Mouse (Mus musculus) forebrain, embryonic 14.5 days (tissue): ENCODE measurements around the gene Arhgef1. TPM values are rescaled to one million over a fixed set of nuclear protein-coding genes. Genes with fewer than 3 reads are reported as not detected.

Experiments
- ATAC-seq: fragments of 200-750 bp; cut with Nextera tagmentation; 2 replicates; pipeline ENCODE4 v1.8.0; 2017; ENCODE audit warnings: mild to moderate bottlenecking, moderate library complexity
- DNase-seq: peaks from one replicate; pipeline ENCODE4 v3.0.0-alpha.2; 2015; ENCODE audit warnings: low spot score
- H3K27ac ChIP-seq: fragments of 300-500 bp; sonication (generic); 2 replicates; pipeline ENCODE4 v1.5.1; 2014; ENCODE audit warnings: low read depth, mild to moderate bottlenecking, control low read depth, low read length, moderate library complexity
- H3K27me3 ChIP-seq: fragments of 300-500 bp; sonication (generic); replicated peaks from 2 replicates; pipeline ENCODE4 v1.6.1; 2014; ENCODE audit warnings: low read length, control low read depth, mixed read lengths; ENCODE audit not compliant: control insufficient read depth, insufficient read depth
- H3K36me3 ChIP-seq: fragments of 300-500 bp; sonication (generic); 2 replicates; pipeline ENCODE4 v1.6.1; 2014; ENCODE audit warnings: low read length, control low read depth; ENCODE audit not compliant: control insufficient read depth, insufficient read depth
- H3K4me1 ChIP-seq: fragments of 300-500 bp; sonication (generic); 2 replicates; pipeline ENCODE4 v1.6.1; 2014; ENCODE audit warnings: antibody characterized with exemption, low read length, control low read depth; ENCODE audit not compliant: control insufficient read depth, insufficient read depth
- H3K4me2 ChIP-seq: fragments of 300-500 bp; sonication (generic); 2 replicates; pipeline ENCODE4 v1.6.1; 2014; ENCODE audit warnings: mild to moderate bottlenecking, control low read depth, low read length
- H3K4me3 ChIP-seq: fragments of 300-500 bp; sonication (generic); 2 replicates; pipeline ENCODE4 v1.5.1; 2014; ENCODE audit warnings: low read depth, low read length, control low read depth
- H3K9ac ChIP-seq: fragments of 300-500 bp; sonication (generic); 2 replicates; pipeline ENCODE4 v1.6.1; 2014; ENCODE audit warnings: mild to moderate bottlenecking, low read length, control low read depth, moderate library complexity
- H3K9me3 ChIP-seq: fragments of 300-500 bp; sonication (generic); replicated peaks from 2 replicates; pipeline ENCODE4 v1.6.1; 2016; ENCODE audit warnings: low read length, control low read depth, mixed read lengths; ENCODE audit not compliant: control insufficient read depth
- WGBS: fragments of 180-500 bp; shearing (Covaris S2); extraction: QIAGEN DNeasy Blood & Tissue Kit; methylation state at CpG from one replicate; pipeline ENCODE4 v1.1.7; 2014; 5-methylcytosine and 5-hydroxymethylcytosine counted together
- polyA plus RNA-seq: library from polyadenylated mRNA; unstranded; fragments of >200 nt; fragmentation: Nextera tagmentation; extraction: Ambion mirVana; gene quantifications from 2 replicates; pipeline ENCODE4 v1.2.1, GENCODE M21; 2014

Gene Arhgef1
- polyA plus RNA-seq, 1 experiment from 2014 or later = 26.9 TPM

- H3K9me3 ChIP-seq = no peaks in the 10 kb centered on the region
- H3K4me3 ChIP-seq = no peak overlapping the region
- DNase-seq = no peak
- no peak overlapping the region for H3K4me2 ChIP-seq
- H3K36me3 ChIP-seq = peaks cover 30% of the 10 kb centered on the region
- H3K4me1 ChIP-seq = peaks cover 2% of the 10 kb centered on the region; the same call in 1 of the 2 replicates
- WGBS = 30% methylated on average over 13 of the region's 13 CpGs
- no peaks in the 10 kb centered on the region for H3K27me3 ChIP-seq
- H3K27ac ChIP-seq = no peak overlapping the region
- ATAC-seq = no peak
- 0 out of 2 replicates have a peak overlapping the region, but pooled peaks have one; percentile 1 for H3K9ac ChIP-seq
Measured at GRCm38 (mm10) chr7:24907211-24907748, 4.6 kb downstream of the Arhgef1 start.

- Histone ChIP-seq H3K36me3 (peaks cover 52% of the 10 kb centered on the region), H3K4me3 (no peak overlapping the region), H3K4me1 (no peaks in the 10 kb centered on the region), H3K9ac (no peak overlapping the region), H3K9me3 (no peaks in the 10 kb centered on the region), H3K27me3 (no peaks in the 10 kb centered on the region), H3K27ac (no peak overlapping the region), H3K4me2 (no peak overlapping the region)
- 93% methylated on average over 14 of the region's 14 CpGs for WGBS
- DNase-seq = no peak
- ATAC-seq = no peak
Measured at GRCm38 (mm10) chr7:24912480-24912879, 9.8 kb downstream of the Arhgef1 start.

DNA sequence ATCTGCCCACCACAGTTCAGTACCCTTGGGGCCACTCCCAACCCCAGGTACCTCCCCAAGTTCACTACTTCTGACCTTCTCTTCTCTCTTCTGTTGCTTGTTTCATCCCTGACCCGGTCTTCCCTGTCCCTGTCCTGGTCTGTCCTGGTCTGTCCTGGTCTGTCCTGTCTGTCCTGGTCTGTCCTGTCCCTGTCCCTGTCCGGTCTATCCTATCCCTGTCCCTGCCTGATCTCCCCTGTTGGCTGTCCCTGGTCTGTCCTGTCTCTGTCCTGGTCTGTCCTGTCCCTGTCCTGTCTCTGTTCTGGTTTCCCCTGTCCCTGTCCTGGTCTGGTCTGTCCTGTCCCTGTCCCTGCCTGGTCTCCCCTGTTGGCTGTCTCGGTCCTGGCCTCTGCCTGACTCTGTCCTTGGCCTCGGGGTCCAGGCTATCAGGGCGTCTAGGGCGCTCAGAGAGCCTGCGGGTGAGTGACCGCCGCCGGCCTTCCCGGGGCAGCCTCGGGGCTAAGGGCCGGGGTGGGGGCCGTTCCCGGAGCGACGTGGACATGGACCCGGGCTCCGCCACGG, 16.1 kb downstream of the Arhgef1 start:
- 89% methylated on average over 20 of the region's 20 CpGs for WGBS
- Histone ChIP-seq H3K9me3 (no peaks in the 10 kb centered on the region), H3K27me3 (no peaks in the 10 kb centered on the region), H3K4me3 (no peak overlapping the region), H3K9ac (no peak overlapping the region), H3K4me1 (no peaks in the 10 kb centered on the region), H3K36me3 (peaks cover 69% of the 10 kb centered on the region), H3K27ac (no peak overlapping the region), H3K4me2 (no peak overlapping the region)
- DNase-seq = no peak
- ATAC-seq = no peak

DNA sequence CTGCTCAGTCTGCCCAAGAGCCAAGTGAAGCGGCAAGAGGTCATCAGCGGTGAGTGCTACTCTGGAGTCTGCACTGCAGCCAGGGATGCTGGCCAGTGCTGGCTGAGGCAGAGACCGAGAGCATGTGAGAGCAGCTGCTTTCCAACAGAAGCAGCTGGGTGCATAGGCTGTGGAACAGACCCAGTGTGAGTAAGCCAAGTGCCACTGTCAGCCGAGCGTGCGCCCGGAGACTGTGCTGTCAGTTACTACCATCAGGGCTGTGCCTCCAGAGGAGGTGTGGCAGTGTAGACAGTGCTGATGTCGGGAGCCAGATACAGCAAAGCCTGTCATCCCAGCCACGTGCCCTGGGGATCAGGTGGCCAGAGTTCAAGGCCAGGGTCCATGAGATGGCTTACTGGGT, 17.0 kb downstream of the Arhgef1 start:
- H3K27me3 ChIP-seq = no peaks in the 10 kb centered on the region
- no peak overlapping the region for H3K4me3 ChIP-seq
- no peak for ATAC-seq
- H3K27ac ChIP-seq = no peak overlapping the region
- peaks cover 78% of the 10 kb centered on the region for H3K36me3 ChIP-seq
- DNase-seq = no peak
- H3K4me2 ChIP-seq = no peak overlapping the region
- H3K9ac ChIP-seq = no peak overlapping the region
- 87% methylated on average over 9 of the region's 9 CpGs for WGBS
- H3K9me3 ChIP-seq = no peaks in the 10 kb centered on the region
- no peaks in the 10 kb centered on the region for H3K4me1 ChIP-seq

DNA sequence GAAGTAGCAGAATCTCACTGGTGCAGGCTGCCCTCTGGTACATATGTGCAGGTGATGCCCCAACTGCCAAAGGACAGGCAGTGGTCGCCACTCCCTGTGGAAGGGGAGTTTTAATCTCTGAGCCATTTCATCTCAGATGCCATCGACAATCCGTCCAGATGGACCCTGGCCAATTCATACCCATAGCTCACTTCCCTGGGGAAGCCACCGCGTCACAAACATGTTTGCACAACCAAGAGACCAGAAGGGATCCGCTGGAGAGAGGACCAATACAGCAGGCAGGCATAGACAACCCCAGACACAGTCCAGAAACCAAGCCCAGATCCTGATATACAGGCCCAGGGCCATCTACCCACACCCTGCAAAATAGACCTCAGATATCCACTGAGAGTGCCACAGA, 27.8 kb downstream of the Arhgef1 start:
- Histone ChIP-seq H3K4me2 (no peak overlapping the region), H3K27me3 (peaks cover 62% of the 10 kb centered on the region), H3K9ac (no peak overlapping the region), H3K4me1 (peaks cover 8% of the 10 kb centered on the region; the same call in 1 of the 2 replicates), H3K36me3 (peaks cover 21% of the 10 kb centered on the region), H3K4me3 (no peak overlapping the region), H3K9me3 (no peaks in the 10 kb centered on the region), H3K27ac (no peak overlapping the region)
- ATAC-seq (no peak), DNase-seq (no peak)
- whole genome bisulfite sequencing = 54% methylated on average over 6 of the region's 6 CpGs

GRCm38 (mm10) chr7:24931651-24932050, 28.9 kb downstream of the Arhgef1 start:
- 2% methylated on average over 15 of the region's 15 CpGs for WGBS
- no peak overlapping the region for H3K4me3 ChIP-seq
- peaks cover 8% of the 10 kb centered on the region; the same call in 1 of the 2 replicates for H3K4me1 ChIP-seq
- no peak overlapping the region for H3K27ac ChIP-seq
- H3K36me3 ChIP-seq = peaks cover 9% of the 10 kb centered on the region
- ATAC-seq (no peak), DNase-seq (no peak)
- peaks cover 68% of the 10 kb centered on the region for H3K27me3 ChIP-seq
- H3K9me3 ChIP-seq = no peaks in the 10 kb centered on the region
- H3K4me2 ChIP-seq = no peak overlapping the region
- no peak overlapping the region for H3K9ac ChIP-seq

DNA sequence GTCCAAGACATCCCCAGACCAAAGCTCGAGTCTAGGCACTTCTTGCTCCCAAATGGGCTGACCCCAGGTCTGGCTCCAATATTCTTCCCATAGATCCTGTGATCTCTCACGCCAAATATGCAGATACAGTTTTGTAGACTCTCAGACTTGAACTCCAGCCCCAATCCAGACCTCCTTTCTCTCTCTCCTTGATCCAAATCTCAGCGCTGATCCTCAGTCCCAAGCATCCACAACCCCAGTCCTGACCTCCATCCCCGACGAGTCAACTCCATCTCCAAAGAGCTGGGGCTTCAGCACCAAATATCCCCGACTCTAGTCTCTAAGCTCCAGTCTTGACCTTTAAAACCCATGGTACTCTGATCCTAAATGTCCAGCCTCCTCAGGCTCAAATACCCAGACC, 40.9 kb downstream of the Arhgef1 start:
- Histone ChIP-seq H3K9ac (no peak overlapping the region), H3K4me2 (no peak overlapping the region), H3K36me3 (no peaks in the 10 kb centered on the region), H3K9me3 (no peaks in the 10 kb centered on the region), H3K27me3 (peaks cover 87% of the 10 kb centered on the region), H3K27ac (no peak overlapping the region), H3K4me1 (peaks cover 3% of the 10 kb centered on the region; the same call in 1 of the 2 replicates), H3K4me3 (no peak overlapping the region)
- WGBS = 2% methylated on average over 6 of the region's 6 CpGs
- ATAC-seq (no peak), DNase-seq (no peak)

GRCm38 (mm10) chr7:24944257-24944950, 41.7 kb downstream of the Arhgef1 start, which contains the start of gene Gm4881:
Gene Gm4881, minus strand, starts transcription at chr7:24944494.
- Histone ChIP-seq H3K9ac (peak within 1 kb of the TSS; percentile 46; the same call in 1 of the 2 replicates), H3K9me3 (no peaks in the 10 kb centered on the region), H3K27ac (no peak within 1 kb of the TSS), H3K4me1 (peaks cover 3% of the 10 kb centered on the region; the same call in 1 of the 2 replicates), H3K36me3 (no peaks in the 10 kb centered on the region), H3K4me3 (peak within 1 kb of the TSS; percentile 30), H3K4me2 (peak within 1 kb of the TSS; percentile 54), H3K27me3 (peaks cover 92% of the 10 kb centered on the region)
- DNase-seq (no peak), ATAC-seq (no peak)
- WGBS = under 1% methylated on average over 60 of the region's 72 CpGs
